Mouse (Mus musculus) hindbrain, embryonic 13.5 days (tissue): ENCODE results near the gene Tango6. TPM values are rescaled to one million over a fixed set of nuclear protein-coding genes. Genes with fewer than 3 reads are reported as not detected.

Experiments used
- polyA plus RNA-seq: library from polyadenylated mRNA; unstranded; fragments of >200 nt; fragmentation: Nextera tagmentation; extraction: Ambion mirVana; gene quantifications from 2 replicates; pipeline ENCODE4 v1.2.1, GENCODE M21; 2015

Gene Tango6
- polyA plus RNA-seq, 1 experiment from 2014 or later = 6.6 TPM

Other genes starting within 250 kb of the Tango6 start
- gene 6030452D12Rik, start 182.5 kb upstream of the Tango6 start, polyA plus RNA-seq = not detected in 2 replicates
- gene Cdh3, start 172.2 kb upstream of the Tango6 start, polyA plus RNA-seq = 2.3 and 2.7 TPM in 2 replicates
- gene Gm10073, start 109.6 kb upstream of the Tango6 start, polyA plus RNA-seq = 6.1 and 9.5 TPM in 2 replicates
- 1.7 and 2.3 TPM in 2 replicates for gene Cdh1, start 79.7 kb upstream of the Tango6 start, polyA plus RNA-seq
- 0.53 and 0.88 TPM in 2 replicates for gene Has3, start 187.2 kb downstream of the Tango6 start, polyA plus RNA-seq
- gene Utp4, start 210.6 kb downstream of the Tango6 start, polyA plus RNA-seq = 45.5 and 47.3 TPM in 2 replicates